Mouse (Mus musculus) CH12.LX (cell line): Measurements from ENCODE around the gene Acss2. TPM values are rescaled to one million over a fixed set of nuclear protein-coding genes. Genes with fewer than 3 reads are reported as not detected.

Source experiments
- DNase-seq: peaks from one replicate; pipeline ENCODE4 v3.0.0-alpha.2; 2013; ENCODE audit errors: extremely low read depth
- H3K27ac ChIP-seq: 2 replicates; pipeline ENCODE4 v1.5.1; 2012; ENCODE audit warnings: low read depth, mild to moderate bottlenecking, control low read depth, moderate library complexity; ENCODE audit not compliant: insufficient read depth
- H3K27me3 ChIP-seq: replicated peaks from 2 replicates; pipeline ENCODE3; 2012; ENCODE audit warnings: inconsistent platforms
- H3K36me3 ChIP-seq, 2 experiments: replicated peaks in 1 of 2; 2 replicates each; pipeline versions ENCODE3 to v1.6.1; 2012; ENCODE audit warnings: inconsistent platforms in 1 of 2, low read length in 1 of 2, mild to moderate bottlenecking in 1 of 2, mixed read lengths in 1 of 2, moderate library complexity in 1 of 2; ENCODE audit not compliant: control insufficient read depth in 1 of 2, insufficient read depth in 1 of 2
- H3K4me1 ChIP-seq, 2 experiments: 2 replicates each; pipeline ENCODE4 v1.6.1; 2012; ENCODE audit warnings: inconsistent platforms in 1 of 2, moderate library complexity in 1 of 2; ENCODE audit not compliant: insufficient read depth in 2 of 2, control insufficient read depth in 1 of 2
- H3K4me2 ChIP-seq: 2 replicates; pipeline ENCODE4 v1.6.1; 2012; ENCODE audit warnings: low read depth, mild to moderate bottlenecking, control low read depth; ENCODE audit not compliant: poor library complexity, insufficient read depth, severe bottlenecking
- H3K4me3 ChIP-seq, 3 experiments: fragments of 150-350 bp in 1 of 3; sonication (generic) in 1 of 3; replicated peaks in 1 of 3; 2 replicates each; pipeline versions ENCODE3 to v1.5.1; 2011 to 2012; ENCODE audit warnings: low read depth in 2 of 3, low read length in 2 of 3, mild to moderate bottlenecking in 2 of 3, moderate library complexity in 2 of 3, control low read depth in 1 of 3, improper control_type of control experiment in 1 of 3, inconsistent platforms in 1 of 3, mixed read lengths in 1 of 3; ENCODE audit not compliant: poor library complexity in 1 of 3
- H3K79me2 ChIP-seq: replicated peaks from 2 replicates; pipeline ENCODE4 v1.6.1; 2012; ENCODE audit warnings: mild to moderate bottlenecking, moderate library complexity; ENCODE audit not compliant: control insufficient read depth, poor library complexity, insufficient read depth, severe bottlenecking; ENCODE audit errors: extremely low read depth
- H3K9ac ChIP-seq: 2 replicates; pipeline ENCODE4 v1.6.1; 2012; ENCODE audit warnings: low read depth, mild to moderate bottlenecking, control low read depth, moderate library complexity; ENCODE audit not compliant: insufficient read depth
- H3K9me3 ChIP-seq: replicated peaks from 2 replicates; pipeline ENCODE3; 2012; ENCODE audit warnings: low read length, inconsistent platforms, mixed read lengths
- BHLHE40 ChIP-seq: IDR thresholded peaks from 2 replicates; pipeline ENCODE4 v1.6.1; 2011; ENCODE audit warnings: mild to moderate bottlenecking, low read depth, low read length, improper control_type of control experiment
- CHD1 ChIP-seq: IDR thresholded peaks from 2 replicates; pipeline ENCODE4 v1.6.1; 2012; ENCODE audit warnings: low read depth, low read length, improper control_type of control experiment, inconsistent platforms
- CHD2 ChIP-seq: IDR thresholded peaks from 2 replicates; pipeline ENCODE4 v1.6.1; 2011; ENCODE audit warnings: low read length, improper control_type of control experiment
- CTCF ChIP-seq, 2 experiments: IDR thresholded peaks in 1 of 2; conservative IDR thresholded peaks in 1 of 2; 2 replicates each; pipeline ENCODE4 v1.5.1; 2011 to 2012; ENCODE audit warnings: low read depth in 2 of 2, low read length in 2 of 2, improper control_type of control experiment in 1 of 2, inconsistent platforms in 1 of 2, mild to moderate bottlenecking in 1 of 2, moderate library complexity in 1 of 2
- E2F4 ChIP-seq: IDR thresholded peaks from 2 replicates; pipeline ENCODE4 v1.6.1; 2011; ENCODE audit warnings: low read depth, low read length, improper control_type of control experiment; ENCODE audit not compliant: insufficient replicate concordance
- ELF1 ChIP-seq: IDR thresholded peaks from 2 replicates; pipeline ENCODE4 v1.6.1; 2014; ENCODE audit warnings: low read depth, mild to moderate bottlenecking, inconsistent platforms, low read length, improper control_type of control experiment
- EP300 ChIP-seq: IDR thresholded peaks from 2 replicates; pipeline ENCODE4 v1.6.1; 2011; ENCODE audit warnings: low read length, improper control_type of control experiment
- ETS1 ChIP-seq: conservative IDR thresholded peaks from 2 replicates; pipeline ENCODE4 v1.6.1; 2012; ENCODE audit warnings: low read depth, mild to moderate bottlenecking, inconsistent platforms, low read length, improper control_type of control experiment, moderate library complexity
- GABPA ChIP-seq: IDR thresholded peaks from 2 replicates; pipeline ENCODE4 v1.6.1; 2012; ENCODE audit warnings: low read depth, low read length, improper control_type of control experiment, inconsistent platforms; ENCODE audit not compliant: insufficient replicate concordance
- HCFC1 ChIP-seq: IDR thresholded peaks from 2 replicates; pipeline ENCODE4 v1.6.1; 2012; ENCODE audit warnings: low read depth, mild to moderate bottlenecking, inconsistent platforms, low read length, improper control_type of control experiment
- IRF4 ChIP-seq: IDR thresholded peaks from 2 replicates; pipeline ENCODE4 v1.6.1; 2014; ENCODE audit warnings: low read depth, mild to moderate bottlenecking, inconsistent platforms, low read length, improper control_type of control experiment
- JUN ChIP-seq: IDR thresholded peaks from 2 replicates; pipeline ENCODE4 v1.6.1; 2011; ENCODE audit warnings: low read depth, mild to moderate bottlenecking, low read length, improper control_type of control experiment, moderate library complexity; ENCODE audit not compliant: insufficient read depth
- JUND ChIP-seq: conservative IDR thresholded peaks from 2 replicates; pipeline ENCODE4 v1.6.1; 2011; ENCODE audit warnings: low read depth, low read length, improper control_type of control experiment
- KAT2A ChIP-seq: IDR thresholded peaks from 2 replicates; pipeline ENCODE4 v1.6.1; 2012; ENCODE audit warnings: low read length, improper control_type of control experiment, inconsistent platforms; ENCODE audit not compliant: insufficient replicate concordance
- MAFK ChIP-seq: IDR thresholded peaks from 2 replicates; pipeline ENCODE4 v1.6.1; 2011; ENCODE audit warnings: low read length, improper control_type of control experiment; ENCODE audit not compliant: insufficient replicate concordance
- MAZ ChIP-seq: IDR thresholded peaks from 2 replicates; pipeline ENCODE4 v1.6.1; 2012; ENCODE audit warnings: low read depth, mild to moderate bottlenecking, inconsistent platforms, low read length, improper control_type of control experiment, moderate library complexity
- MEF2A ChIP-seq: IDR thresholded peaks from 2 replicates; pipeline ENCODE4 v1.6.1; 2014; ENCODE audit warnings: low read depth, mild to moderate bottlenecking, inconsistent platforms, low read length, improper control_type of control experiment, borderline replicate concordance
- MXI1 ChIP-seq: IDR thresholded peaks from 2 replicates; pipeline ENCODE4 v1.6.1; 2011; ENCODE audit warnings: mild to moderate bottlenecking, low read depth, low read length, improper control_type of control experiment
- MYC ChIP-seq: IDR thresholded peaks from 2 replicates; pipeline ENCODE4 v1.6.1; 2011; ENCODE audit warnings: low read depth, mild to moderate bottlenecking, improper control_type of control experiment, low read length
- NELFE ChIP-seq: IDR thresholded peaks from 2 replicates; pipeline ENCODE4 v1.6.1; 2011; ENCODE audit warnings: low read depth, low read length, improper control_type of control experiment
- NRF1 ChIP-seq: IDR thresholded peaks from 2 replicates; pipeline ENCODE4 v1.6.1; 2014; ENCODE audit warnings: low read depth, mild to moderate bottlenecking, inconsistent platforms, low read length, improper control_type of control experiment, moderate library complexity
- PAX5 ChIP-seq: IDR thresholded peaks from 2 replicates; pipeline ENCODE4 v1.6.1; 2012; ENCODE audit warnings: low read length, inconsistent platforms, mixed read lengths
- POLR2AphosphoS2 ChIP-seq: IDR thresholded peaks from 2 replicates; pipeline ENCODE4 v1.6.1; 2011; ENCODE audit warnings: low read depth, low read length, improper control_type of control experiment
- RCOR1 ChIP-seq: conservative IDR thresholded peaks from 2 replicates; pipeline ENCODE4 v1.6.1; 2012; ENCODE audit warnings: low read depth, mild to moderate bottlenecking, inconsistent platforms, low read length, improper control_type of control experiment
- SIN3A ChIP-seq: IDR thresholded peaks from 2 replicates; pipeline ENCODE4 v1.6.1; 2012; ENCODE audit warnings: low read length, improper control_type of control experiment, inconsistent platforms
- SMC3 ChIP-seq: IDR thresholded peaks from 2 replicates; pipeline ENCODE4 v1.6.1; 2011; ENCODE audit warnings: low read depth, low read length, improper control_type of control experiment
- TBP ChIP-seq: conservative IDR thresholded peaks from 2 replicates; pipeline ENCODE4 v1.6.1; 2011; ENCODE audit warnings: low read depth, low read length, improper control_type of control experiment
- TCF12 ChIP-seq: IDR thresholded peaks from 2 replicates; pipeline ENCODE4 v1.6.1; 2014; ENCODE audit warnings: low read depth, mild to moderate bottlenecking, inconsistent platforms, low read length, improper control_type of control experiment
- UBTF ChIP-seq: IDR thresholded peaks from 2 replicates; pipeline ENCODE4 v1.6.1; 2012; ENCODE audit warnings: low read depth, mild to moderate bottlenecking, inconsistent platforms, low read length, improper control_type of control experiment, moderate library complexity
- USF1 ChIP-seq: IDR thresholded peaks from 2 replicates; pipeline ENCODE4 v1.6.1; 2014; ENCODE audit warnings: low read depth, mild to moderate bottlenecking, inconsistent platforms, low read length, improper control_type of control experiment
- USF2 ChIP-seq: conservative IDR thresholded peaks from 2 replicates; pipeline ENCODE4 v1.6.1; 2011; ENCODE audit warnings: low read depth, low read length, improper control_type of control experiment
- ZC3H11A ChIP-seq: IDR thresholded peaks from 2 replicates; pipeline ENCODE4 v1.6.1; 2012; ENCODE audit warnings: low read depth, mild to moderate bottlenecking, inconsistent platforms, low read length, improper control_type of control experiment
- ZKSCAN1 ChIP-seq: IDR thresholded peaks from 2 replicates; pipeline ENCODE4 v1.6.1; 2012; ENCODE audit warnings: low read depth, inconsistent platforms, low read length, improper control_type of control experiment, borderline replicate concordance
- ZNF384 ChIP-seq: IDR thresholded peaks from 2 replicates; pipeline ENCODE4 v1.6.1; 2012; ENCODE audit warnings: low read depth, low read length, improper control_type of control experiment, inconsistent platforms
- dilution Hi-C: fragments of 300-500 bp; cut with MboI; formaldehyde crosslinking; loops from 2 replicates; pipeline ENCODE4 v1.14.3; 2020; ENCODE audit warnings: low sequenced_read_pairs; ENCODE audit not compliant: extremely low pct_unique_long_range_greater_than_20kb, extremely low pct_ligation_motif_present
- in situ Hi-C: fragments of 300-500 bp; cut with MboI; formaldehyde crosslinking; loops from 3 replicates; pipeline ENCODE4 v1.14.3; 2019; ENCODE audit warnings: low sequenced_read_pairs, low pct_ligation_motif_present, low pct_unique_long_range_greater_than_20kb, mixed read lengths
- polyA plus RNA-seq: library from polyadenylated mRNA; unstranded; fragments of >175 nt; gene quantifications from 2 replicates; pipeline ENCODE4 v1.2.1, GENCODE M21; 2012; ENCODE audit warnings: low read depth; ENCODE audit not compliant: insufficient read length
- total RNA-seq, 2 experiments: library from RNA; depleted of rRNA; stranded (reverse); fragments of 300-350 nt in 1 of 2; fragments of >200 nt in 1 of 2; gene quantifications; 2 replicates each; pipeline ENCODE4 v1.2.3; 2012 to 2014

The Acss2 gene
- total and polyA plus RNA-seq, 3 experiments, result 3.4 to 11.0 (median 10.0) TPM

- TF ChIP-seq RCOR1, result no peak
- peak; percentile 63 for TF ChIP-seq NELFE
- no peak for TF ChIP-seq CHD1
- no peak for TF ChIP-seq CHD2
- TF ChIP-seq USF2, result no peak; the same call in 1 of the 2 replicates
- no peak for TF ChIP-seq GABPA
- TF ChIP-seq HCFC1, result peak; percentile 29; the same call in 1 of the 2 replicates
- TF ChIP-seq MAZ, result peak; percentile 92; the same call in 1 of the 2 replicates
- TF ChIP-seq E2F4, result no peak
- peak; percentile 49 for TF ChIP-seq SMC3
- TF ChIP-seq JUND, result no peak
- peak; percentile 46; the same call in 1 of the 2 replicates for TF ChIP-seq MEF2A
- no peak for TF ChIP-seq ZKSCAN1
- no peak for TF ChIP-seq MAFK
- peak; percentile 83 for TF ChIP-seq ELF1
- TF ChIP-seq USF1, result no peak
- peak in 1 of 2 experiments; percentile 77; a peak in 2 of 4 replicates for TF ChIP-seq CTCF (conservative IDR thresholded peaks at IDR 0.05 in 1 of 2, IDR thresholded peaks at IDR 0.05 in 1 of 2; ENCODE audit: low read depth in 2 of 2, low read length in 2 of 2)
- TF ChIP-seq TCF12, result peak; percentile 58; the same call in 1 of the 2 replicates
- no peak for TF ChIP-seq ZC3H11A
These were observed 3.1 kb upstream of the Acss2 start (continued) for GRCm38 (mm10) chr2:155514666-155515065.

GRCm38 (mm10) chr2:155515941-155516340 lies 1.8 kb upstream of the Acss2 start:
- peak; percentile 54 for DNase-seq
- Histone ChIP-seq H3K9me3 (no peaks in the 10 kb centered on the region), H3K9ac (no peak overlapping the region), H3K79me2 (no peaks in the 10 kb centered on the region), H3K4me3 (no peak overlapping the region), H3K27me3 (peaks cover 38% of the 10 kb centered on the region), H3K36me3 (no peaks in the 10 kb centered on the region), H3K4me1 (peaks cover 5 to 21% of the 10 kb centered on the region in 2 experiments; a peak in 3 of 4 replicates), H3K27ac (no peak overlapping the region), H3K4me2 (no peak overlapping the region)
- dilution Hi-C loops, result no loop called here
- in situ Hi-C loops, result loop anchor here (5.0 to 25.0 kb wide), 3 partner anchors 76 to 246 kb away; partner anchors contain the start of genes Gss and Procr
- TF ChIP-seq MXI1, result no peak
- TF ChIP-seq PAX5, result no peak
- no peak for TF ChIP-seq RCOR1
- TF ChIP-seq SIN3A, result peak; percentile 46; the same call in 1 of the 2 replicates
- no peak for TF ChIP-seq JUN
- TF ChIP-seq ETS1, result no peak
- TF ChIP-seq KAT2A, result no peak
- TF ChIP-seq MYC, result no peak
- TF ChIP-seq ZNF384, result no peak
- TF ChIP-seq NELFE, result no peak
- no peak for TF ChIP-seq TCF12
- peak; percentile 97 for TF ChIP-seq SMC3
- no peak for TF ChIP-seq EP300
- no peak for TF ChIP-seq MAZ
- no peak for TF ChIP-seq E2F4
- no peak for TF ChIP-seq IRF4
- no peak for TF ChIP-seq BHLHE40
- no peak for TF ChIP-seq NRF1
- peak; percentile 67; the same call in 1 of the 2 replicates for TF ChIP-seq ZC3H11A
- no peak for TF ChIP-seq MAFK
- TF ChIP-seq CHD2, result no peak
- TF ChIP-seq GABPA, result no peak
- TF ChIP-seq TBP, result no peak
- TF ChIP-seq UBTF, result no peak
- TF ChIP-seq JUND, result no peak
- no peak for TF ChIP-seq HCFC1
- no peak for TF ChIP-seq ZKSCAN1
- no peak for TF ChIP-seq USF1
- no peak for TF ChIP-seq POLR2AphosphoS2
- no peak for TF ChIP-seq MEF2A
